Mouse (Mus musculus): ENCODE measurements around the gene Olfr535. TPM values are rescaled to one million over a fixed set of nuclear protein-coding genes. Genes with fewer than 3 reads are reported as not detected.
"Not testable (repeated sequence)": the region's sequence is repeated elsewhere in the genome, so short reads cannot be mapped to it uniquely, and the experiment has no call there.

Olfr535 gene
- polyA plus RNA-seq, 1 experiment from 2014 or later = not detected

- Histone ChIP-seq H3K9ac (replicated peaks; ENCODE audit: low read depth) (no peak overlapping the region), H3K27ac (ENCODE audit: low read length) (no peak overlapping the region), H3K4me2 (replicated peaks; ENCODE audit: low read depth, low read length) (no peak overlapping the region), H3K4me1 (ENCODE audit: insufficient read depth, low read depth, low read length) (no peaks in the 10 kb centered on the region), H3K4me3 (ENCODE audit: low read depth, low read length) (no peak overlapping the region), H3K9me3 (ENCODE audit: low read length) (no peaks in the 10 kb centered on the region), H3K27me3 (replicated peaks; ENCODE audit: insufficient read depth, low read length) (no peaks in the 10 kb centered on the region), H3K36me3 (ENCODE audit: insufficient read depth, low read length) (no peaks in the 10 kb centered on the region)
- DNase-seq (ENCODE audit: low spot score) (no peak), ATAC-seq (no peak)
- TF ChIP-seq CTCF (IDR thresholded peaks at IDR 0.05) (no peak), EP300 (IDR thresholded peaks at IDR 0.05) (no peak)
These were observed 10.7 kb downstream of the Olfr535 start for GRCm38 (mm10) chr7:140494702-140495101.

GRCm38 (mm10) chr7:140507346-140508021 is 23.5 kb downstream of the Olfr535 start, which contains the start of gene Olfr536:
Gene Olfr536 (minus strand): TSS chr7:140507396.
- not testable (repeated sequence) for ATAC-seq; H3K27ac ChIP-seq (ENCODE audit: low read length); H3K4me3 ChIP-seq (ENCODE audit: low read depth, low read length); DNase-seq (ENCODE audit: low spot score); H3K27me3 ChIP-seq (replicated peaks; ENCODE audit: insufficient read depth, low read length); H3K4me2 ChIP-seq (replicated peaks; ENCODE audit: low read depth, low read length); H3K9ac ChIP-seq (replicated peaks; ENCODE audit: low read depth); H3K9me3 ChIP-seq (ENCODE audit: low read length); H3K36me3 ChIP-seq (ENCODE audit: insufficient read depth, low read length); H3K4me1 ChIP-seq (ENCODE audit: insufficient read depth, low read depth, low read length)
- WGBS = 72% methylated on average over 1 of the region's 2 CpGs

GRCm38 (mm10) chr7:140539746-140540145 is 55.7 kb downstream of the Olfr535 start:
- no peak overlapping the region for H3K4me3 ChIP-seq (ENCODE audit: low read depth, low read length)

More at GRCm38 (mm10) chr7:140539746-140540145, 55.7 kb downstream of the Olfr535 start:
- no peak for TF ChIP-seq EP300 (IDR thresholded peaks at IDR 0.05)
- TF ChIP-seq CTCF (IDR thresholded peaks at IDR 0.05) = no peak
- no peaks in the 10 kb centered on the region for H3K36me3 ChIP-seq (ENCODE audit: insufficient read depth, low read length)
- no peaks in the 10 kb centered on the region for H3K9me3 ChIP-seq (ENCODE audit: low read length)
- no peak overlapping the region for H3K4me2 ChIP-seq (replicated peaks; ENCODE audit: low read depth, low read length)
- no peak for DNase-seq (ENCODE audit: low spot score)
- H3K27me3 ChIP-seq (replicated peaks; ENCODE audit: insufficient read depth, low read length) = no peaks in the 10 kb centered on the region
- ATAC-seq = no peak
- no peak overlapping the region for H3K9ac ChIP-seq (replicated peaks; ENCODE audit: low read depth)
- no peak overlapping the region for H3K27ac ChIP-seq (ENCODE audit: low read length)
- no peaks in the 10 kb centered on the region for H3K4me1 ChIP-seq (ENCODE audit: insufficient read depth, low read depth, low read length)
- 50% methylated on average over 2 of the region's 2 CpGs for WGBS

Other genes starting within 250 kb of the Olfr535 start
- 0.05 TPM in 1 of 2 replicates, not detected in the other for gene 5830411N06Rik, start 236.9 kb upstream of the Olfr535 start, polyA plus RNA-seq (2015; fragmentation: Nextera tagmentation; extraction: Ambion mirVana)
- gene Olfr525, start 163.4 kb upstream of the Olfr535 start, polyA plus RNA-seq (2015; fragmentation: Nextera tagmentation; extraction: Ambion mirVana) = not detected in 2 replicates
- gene Olfr527, start 150.2 kb upstream of the Olfr535 start, polyA plus RNA-seq (2015; fragmentation: Nextera tagmentation; extraction: Ambion mirVana) = not detected in 2 replicates
- not detected in 2 replicates for gene Olfr60, start 122.5 kb upstream of the Olfr535 start, polyA plus RNA-seq (2015; fragmentation: Nextera tagmentation; extraction: Ambion mirVana)
- not detected in 2 replicates for gene Olfr530, start 107.9 kb upstream of the Olfr535 start, polyA plus RNA-seq (2015; fragmentation: Nextera tagmentation; extraction: Ambion mirVana)
- not detected in 2 replicates for gene Olfr531, start 81.3 kb upstream of the Olfr535 start, polyA plus RNA-seq (2015; fragmentation: Nextera tagmentation; extraction: Ambion mirVana)
- not detected in 2 replicates for gene Olfr532, start 62.6 kb upstream of the Olfr535 start, polyA plus RNA-seq (2015; fragmentation: Nextera tagmentation; extraction: Ambion mirVana)
- gene Olfr533, start 20.8 kb upstream of the Olfr535 start, polyA plus RNA-seq (2015; fragmentation: Nextera tagmentation; extraction: Ambion mirVana) = not detected in 2 replicates
- not detected in 2 replicates for gene Olfr536, start 23.2 kb downstream of the Olfr535 start, polyA plus RNA-seq (2015; fragmentation: Nextera tagmentation; extraction: Ambion mirVana)
- not detected in 2 replicates for gene Olfr538, start 83.7 kb downstream of the Olfr535 start, polyA plus RNA-seq (2015; fragmentation: Nextera tagmentation; extraction: Ambion mirVana)
- gene Olfr46, start 117.1 kb downstream of the Olfr535 start, polyA plus RNA-seq (2015; fragmentation: Nextera tagmentation; extraction: Ambion mirVana) = 0.01 TPM in 1 of 2 replicates, not detected in the other
- not detected in 2 replicates for gene Olfr61, start 144.8 kb downstream of the Olfr535 start, polyA plus RNA-seq (2015; fragmentation: Nextera tagmentation; extraction: Ambion mirVana)
- not detected in 2 replicates for gene Olfr53, start 162.2 kb downstream of the Olfr535 start, polyA plus RNA-seq (2015; fragmentation: Nextera tagmentation; extraction: Ambion mirVana)
- not detected in 2 replicates for gene Olfr539, start 175.7 kb downstream of the Olfr535 start, polyA plus RNA-seq (2015; fragmentation: Nextera tagmentation; extraction: Ambion mirVana)
- not detected in 2 replicates for gene Olfr45, start 197.7 kb downstream of the Olfr535 start, polyA plus RNA-seq (2015; fragmentation: Nextera tagmentation; extraction: Ambion mirVana)
- not detected in 2 replicates for gene Olfr541, start 213.1 kb downstream of the Olfr535 start, polyA plus RNA-seq (2015; fragmentation: Nextera tagmentation; extraction: Ambion mirVana)

All from lung, postnatal 0 days (tissue).